Mouse (Mus musculus): Measurements from ENCODE around the gene Ccl4. TPM values are rescaled to one million over a fixed set of nuclear protein-coding genes. Genes with fewer than 3 reads are reported as not detected.

Ccl4 gene
- polyA plus RNA-seq, 1 experiment from 2014 or later, result 0.46 TPM

DNA sequence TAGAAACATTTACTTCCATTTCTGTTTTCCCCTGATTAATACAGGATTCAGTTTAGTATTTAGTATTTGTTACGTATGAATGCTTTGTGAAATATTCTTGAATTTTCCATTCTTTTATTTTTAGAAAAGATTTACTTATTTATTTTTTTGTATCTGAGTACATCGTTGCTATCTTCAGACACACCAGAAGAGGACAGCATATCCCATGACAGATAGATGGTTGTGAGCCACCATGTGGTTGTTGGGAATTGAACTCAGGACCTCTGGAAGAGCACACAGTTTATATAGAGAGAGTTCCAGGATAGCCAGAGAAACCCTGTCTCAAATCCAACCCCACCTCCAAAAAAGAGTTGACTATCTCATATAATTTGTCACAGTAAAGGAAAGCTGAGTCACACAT is 27.5 kb upstream of the Ccl4 start:
- Histone ChIP-seq H3K36me3 (ENCODE audit: control insufficient read depth, insufficient read depth) (no peaks in the 10 kb centered on the region), H3K4me1 (ENCODE audit: control insufficient read depth, insufficient read depth, low read length) (peaks cover 3% of the 10 kb centered on the region; the same call in 1 of the 2 replicates), H3K9ac (ENCODE audit: low read length) (no peak overlapping the region), H3K4me3 (ENCODE audit: low read length) (no peak overlapping the region), H3K4me2 (ENCODE audit: low read depth, low read length) (no peak overlapping the region), H3K27me3 (ENCODE audit: control insufficient read depth, insufficient read depth, low read length) (no peaks in the 10 kb centered on the region), H3K9me3 (replicated peaks; ENCODE audit: control insufficient read depth, low read length) (no peaks in the 10 kb centered on the region), H3K27ac (ENCODE audit: low read length) (no peak overlapping the region)
- ATAC-seq (replicated peaks; ENCODE audit: extremely low read depth, insufficient read depth, low FRiP score), result no peak
- 90% methylated on average over 2 of the region's 2 CpGs for WGBS

DNA sequence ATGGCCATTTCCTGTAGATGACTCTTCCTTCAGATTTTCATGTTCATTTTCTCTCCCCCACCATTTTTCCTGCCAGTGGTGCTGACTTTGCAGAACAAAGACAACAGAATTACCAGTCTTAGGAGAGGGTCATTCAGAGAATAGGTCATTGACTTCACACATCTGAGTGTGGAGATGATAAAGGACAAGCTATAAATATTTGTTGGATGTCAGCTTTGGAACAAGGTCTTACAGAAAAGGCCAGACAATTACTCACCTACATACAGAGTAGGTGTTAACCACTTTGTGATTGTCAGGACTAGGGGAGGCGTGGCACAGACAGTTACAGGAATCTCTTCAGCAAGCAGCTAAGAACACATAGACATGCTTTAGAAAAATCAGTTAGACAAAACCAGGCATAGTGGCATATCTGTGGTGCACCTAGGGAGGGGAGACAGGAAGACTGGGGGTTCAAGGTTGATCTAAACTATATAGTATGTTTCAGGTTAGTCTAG is 25.6 kb upstream of the Ccl4 start:
- Histone ChIP-seq H3K27ac (ENCODE audit: low read length) (no peak overlapping the region), H3K4me1 (ENCODE audit: control insufficient read depth, insufficient read depth, low read length) (peaks cover 3% of the 10 kb centered on the region; the same call in 1 of the 2 replicates), H3K27me3 (ENCODE audit: control insufficient read depth, insufficient read depth, low read length) (no peaks in the 10 kb centered on the region), H3K9me3 (replicated peaks; ENCODE audit: control insufficient read depth, low read length) (no peaks in the 10 kb centered on the region), H3K4me3 (ENCODE audit: low read length) (no peak overlapping the region), H3K36me3 (ENCODE audit: control insufficient read depth, insufficient read depth) (no peaks in the 10 kb centered on the region), H3K4me2 (ENCODE audit: low read depth, low read length) (no peak overlapping the region), H3K9ac (ENCODE audit: low read length) (no peak overlapping the region)
- peak; percentile 74 for ATAC-seq (replicated peaks; ENCODE audit: extremely low read depth, insufficient read depth, low FRiP score)
- WGBS, result 47% methylated on average over 1 of the region's 1 CpGs

DNA sequence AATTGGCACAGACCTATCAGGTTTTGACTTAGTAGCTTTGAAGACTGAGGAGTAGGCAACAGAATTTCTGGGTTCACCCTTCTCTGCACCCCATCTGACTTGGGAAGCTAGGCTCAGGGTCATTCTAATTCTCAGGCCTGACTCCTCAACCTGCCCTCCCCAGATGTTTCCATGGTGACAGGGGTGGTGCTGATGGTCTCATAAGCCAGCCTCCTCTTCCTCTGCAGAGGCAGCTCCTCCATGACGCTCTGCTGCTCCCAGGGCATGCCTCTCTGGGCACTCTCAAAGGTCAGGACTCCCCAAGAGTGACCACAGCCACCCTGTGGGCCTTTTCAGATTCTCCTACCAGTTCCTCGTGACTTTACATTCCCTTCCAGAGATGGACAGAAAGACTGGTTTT is 23.4 kb upstream of the Ccl4 start:
- no peak for ATAC-seq (replicated peaks; ENCODE audit: extremely low read depth, insufficient read depth, low FRiP score)
- no peak overlapping the region for H3K4me2 ChIP-seq (ENCODE audit: low read depth, low read length)

GRCm38 (mm10) chr11:83639533-83639932 is 22.9 kb upstream of the Ccl4 start:
- Histone ChIP-seq H3K27ac (ENCODE audit: low read length) (no peak overlapping the region), H3K4me1 (ENCODE audit: control insufficient read depth, insufficient read depth, low read length) (peaks cover 3% of the 10 kb centered on the region; the same call in 1 of the 2 replicates), H3K4me2 (ENCODE audit: low read depth, low read length) (no peak overlapping the region), H3K27me3 (ENCODE audit: control insufficient read depth, insufficient read depth, low read length) (no peaks in the 10 kb centered on the region), H3K36me3 (ENCODE audit: control insufficient read depth, insufficient read depth) (no peaks in the 10 kb centered on the region), H3K9me3 (replicated peaks; ENCODE audit: control insufficient read depth, low read length) (no peaks in the 10 kb centered on the region), H3K9ac (ENCODE audit: low read length) (no peak overlapping the region), H3K4me3 (ENCODE audit: low read length) (no peak overlapping the region)
- ATAC-seq (replicated peaks; ENCODE audit: extremely low read depth, insufficient read depth, low FRiP score), result 0 out of 2 replicates have a peak, but pooled peaks have one; percentile 28
- 58% methylated on average over 3 of the region's 3 CpGs for WGBS

More for the DNA sequence above, 23.4 kb upstream of the Ccl4 start:
- Histone ChIP-seq H3K27ac (ENCODE audit: low read length) (no peak overlapping the region), H3K27me3 (ENCODE audit: control insufficient read depth, insufficient read depth, low read length) (no peaks in the 10 kb centered on the region), H3K9me3 (replicated peaks; ENCODE audit: control insufficient read depth, low read length) (no peaks in the 10 kb centered on the region), H3K36me3 (ENCODE audit: control insufficient read depth, insufficient read depth) (no peaks in the 10 kb centered on the region), H3K9ac (ENCODE audit: low read length) (no peak overlapping the region), H3K4me3 (ENCODE audit: low read length) (no peak overlapping the region), H3K4me1 (ENCODE audit: control insufficient read depth, insufficient read depth, low read length) (peaks cover 3% of the 10 kb centered on the region; the same call in 1 of the 2 replicates)
- WGBS, result 61% methylated on average over 2 of the region's 2 CpGs

GRCm38 (mm10) chr11:83640141-83640540 is 22.2 kb upstream of the Ccl4 start:
- no peaks in the 10 kb centered on the region for H3K27me3 ChIP-seq (ENCODE audit: control insufficient read depth, insufficient read depth, low read length)
- H3K4me3 ChIP-seq (ENCODE audit: low read length), result no peak overlapping the region
- H3K4me1 ChIP-seq (ENCODE audit: control insufficient read depth, insufficient read depth, low read length), result peaks cover 3% of the 10 kb centered on the region; the same call in 1 of the 2 replicates
- peak; percentile 37; the same call in 1 of the 2 replicates for ATAC-seq (replicated peaks; ENCODE audit: extremely low read depth, insufficient read depth, low FRiP score)
- H3K9me3 ChIP-seq (replicated peaks; ENCODE audit: control insufficient read depth, low read length), result no peaks in the 10 kb centered on the region
- WGBS, result 73% methylated on average over 5 of the region's 5 CpGs
- no peak overlapping the region for H3K27ac ChIP-seq (ENCODE audit: low read length)
- no peak overlapping the region for H3K4me2 ChIP-seq (ENCODE audit: low read depth, low read length)
- no peak overlapping the region for H3K9ac ChIP-seq (ENCODE audit: low read length)
- no peaks in the 10 kb centered on the region for H3K36me3 ChIP-seq (ENCODE audit: control insufficient read depth, insufficient read depth)

GRCm38 (mm10) chr11:83641216-83641615 is 21.2 kb upstream of the Ccl4 start:
- no peaks in the 10 kb centered on the region for H3K9me3 ChIP-seq (replicated peaks; ENCODE audit: control insufficient read depth, low read length)

GRCm38 (mm10) chr11:83645521-83645920 is 16.9 kb upstream of the Ccl4 start, which contains the start of gene Rpl9-ps1:
TSS of gene Rpl9-ps1 (minus strand) at chr11:83645621.
- Histone ChIP-seq H3K4me2 (ENCODE audit: low read depth, low read length) (no peak within 1 kb of the TSS), H3K9ac (ENCODE audit: low read length) (no peak within 1 kb of the TSS), H3K4me1 (ENCODE audit: control insufficient read depth, insufficient read depth, low read length) (no peaks in the 10 kb centered on the region), H3K4me3 (ENCODE audit: low read length) (no peak within 1 kb of the TSS), H3K36me3 (ENCODE audit: control insufficient read depth, insufficient read depth) (no peaks in the 10 kb centered on the region), H3K27me3 (ENCODE audit: control insufficient read depth, insufficient read depth, low read length) (no peaks in the 10 kb centered on the region), H3K9me3 (replicated peaks; ENCODE audit: control insufficient read depth, low read length) (no peaks in the 10 kb centered on the region), H3K27ac (ENCODE audit: low read length) (no peak within 1 kb of the TSS)
- WGBS, result 71% methylated on average over 1 of the region's 1 CpGs
- ATAC-seq (replicated peaks; ENCODE audit: extremely low read depth, insufficient read depth, low FRiP score), result no peak

More at GRCm38 (mm10) chr11:83641216-83641615, 21.2 kb upstream of the Ccl4 start:
- Histone ChIP-seq H3K4me2 (ENCODE audit: low read depth, low read length) (no peak overlapping the region), H3K27ac (ENCODE audit: low read length) (no peak overlapping the region), H3K4me1 (ENCODE audit: control insufficient read depth, insufficient read depth, low read length) (peaks cover 3% of the 10 kb centered on the region; the same call in 1 of the 2 replicates), H3K4me3 (ENCODE audit: low read length) (no peak overlapping the region), H3K9ac (ENCODE audit: low read length) (no peak overlapping the region), H3K36me3 (ENCODE audit: control insufficient read depth, insufficient read depth) (no peaks in the 10 kb centered on the region), H3K27me3 (ENCODE audit: control insufficient read depth, insufficient read depth, low read length) (no peaks in the 10 kb centered on the region)
- ATAC-seq (replicated peaks; ENCODE audit: extremely low read depth, insufficient read depth, low FRiP score), result no peak
- WGBS, result 49% methylated on average over 2 of the region's 2 CpGs

DNA sequence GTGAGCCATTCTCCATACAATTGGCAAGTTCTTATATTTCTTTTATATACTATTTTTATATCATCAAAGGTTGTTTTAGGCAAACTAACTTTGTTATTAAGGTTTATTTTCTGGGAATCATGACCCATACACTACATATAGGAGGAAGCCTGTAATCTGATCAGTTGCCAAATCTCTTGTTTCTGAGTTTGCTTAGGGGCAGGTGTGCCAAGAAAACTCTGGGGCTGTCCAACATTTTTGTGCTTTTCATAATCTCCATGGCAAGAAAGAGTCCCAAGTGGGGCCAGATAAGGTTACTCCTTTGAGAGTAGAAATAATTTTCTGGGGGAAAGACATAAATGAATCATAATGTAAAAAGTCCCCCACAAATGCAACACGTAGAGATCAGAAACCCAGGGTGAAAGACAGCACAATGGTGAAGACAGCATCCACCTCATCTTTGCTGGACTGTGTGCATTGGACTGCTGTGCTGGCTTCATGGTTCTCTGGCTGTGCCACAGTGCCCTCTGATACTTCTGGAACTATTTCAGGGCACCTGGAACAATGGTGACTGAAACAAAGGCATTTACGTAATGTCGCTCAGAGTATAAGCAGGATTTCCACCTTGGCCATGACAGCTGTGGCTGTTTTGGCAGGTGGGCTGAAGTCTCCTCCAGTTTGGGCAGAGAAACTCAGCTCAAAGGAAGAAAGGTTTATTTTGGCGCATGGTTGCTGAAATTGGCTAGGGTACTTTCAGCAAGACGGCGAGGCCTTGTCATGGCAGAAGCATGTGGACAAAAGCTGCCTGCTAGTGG is 15.8 kb upstream of the Ccl4 start:
- H3K36me3 ChIP-seq (ENCODE audit: control insufficient read depth, insufficient read depth), result no peaks in the 10 kb centered on the region

GRCm38 (mm10) chr11:83649305-83649841 is 13.0 kb upstream of the Ccl4 start, which contains the start of gene Ccl3:
TSS of gene Ccl3 (minus strand) at chr11:83649355.
- Histone ChIP-seq H3K4me3 (ENCODE audit: low read length) (no peak within 1 kb of the TSS), H3K4me1 (ENCODE audit: control insufficient read depth, insufficient read depth, low read length) (no peaks in the 10 kb centered on the region), H3K9me3 (replicated peaks; ENCODE audit: control insufficient read depth, low read length) (no peaks in the 10 kb centered on the region), H3K36me3 (ENCODE audit: control insufficient read depth, insufficient read depth) (no peaks in the 10 kb centered on the region), H3K9ac (ENCODE audit: low read length) (no peak within 1 kb of the TSS), H3K27me3 (ENCODE audit: control insufficient read depth, insufficient read depth, low read length) (no peaks in the 10 kb centered on the region), H3K4me2 (ENCODE audit: low read depth, low read length) (no peak within 1 kb of the TSS), H3K27ac (ENCODE audit: low read length) (no peak within 1 kb of the TSS)
- 65% methylated on average over 8 of the region's 8 CpGs for WGBS
- no peak for ATAC-seq (replicated peaks; ENCODE audit: extremely low read depth, insufficient read depth, low FRiP score)

More for the DNA sequence above, 15.8 kb upstream of the Ccl4 start:
- H3K4me3 ChIP-seq (ENCODE audit: low read length), result no peak overlapping the region
- H3K4me2 ChIP-seq (ENCODE audit: low read depth, low read length), result no peak overlapping the region
- no peaks in the 10 kb centered on the region for H3K27me3 ChIP-seq (ENCODE audit: control insufficient read depth, insufficient read depth, low read length)
- no peak for ATAC-seq (replicated peaks; ENCODE audit: extremely low read depth, insufficient read depth, low FRiP score)
- no peaks in the 10 kb centered on the region for H3K9me3 ChIP-seq (replicated peaks; ENCODE audit: control insufficient read depth, low read length)
- no peaks in the 10 kb centered on the region for H3K4me1 ChIP-seq (ENCODE audit: control insufficient read depth, insufficient read depth, low read length)
- H3K27ac ChIP-seq (ENCODE audit: low read length), result no peak overlapping the region
- no peak overlapping the region for H3K9ac ChIP-seq (ENCODE audit: low read length)
- WGBS, result 84% methylated on average over 6 of the region's 6 CpGs

Measured in heart, embryonic 16.5 days (tissue).